Mouse (Mus musculus): ENCODE results near the gene Scpep1. TPM values are rescaled to one million over a fixed set of nuclear protein-coding genes. Genes with fewer than 3 reads are reported as not detected.
A peak's percentile ranks its signal among the peaks of the same experiment; 100 is the strongest.

The Scpep1 gene
- polyA plus RNA-seq, 1 experiment from 2014 or later = 63.5 TPM

DNA sequence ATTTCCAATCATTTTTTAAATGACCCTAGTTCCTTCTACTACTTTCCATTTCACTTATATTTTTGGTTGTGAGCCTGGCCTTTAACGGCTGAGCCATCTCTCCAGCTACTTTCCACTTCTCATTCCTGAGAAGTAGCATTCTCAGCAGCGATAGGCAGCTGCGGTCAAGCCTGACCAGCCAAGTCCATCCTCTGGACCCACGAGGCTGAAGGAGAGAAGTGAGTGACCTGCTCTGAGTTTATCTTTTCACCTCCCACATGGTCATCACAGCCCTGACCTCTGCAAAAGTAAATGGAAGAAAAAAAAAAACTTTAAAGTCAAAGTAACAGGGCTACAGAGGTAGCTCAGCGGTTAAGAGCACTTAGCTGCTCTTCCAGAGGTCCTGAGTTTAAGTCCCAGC, 28.7 kb downstream of the Scpep1 start:
- Histone ChIP-seq H3K9me3 (ENCODE audit: control insufficient read depth, low read length) (no peaks in the 10 kb centered on the region), H3K27me3 (ENCODE audit: control insufficient read depth, insufficient read depth, low read length) (no peaks in the 10 kb centered on the region), H3K4me1 (replicated peaks; ENCODE audit: control insufficient read depth, insufficient read depth, low read length) (no peaks in the 10 kb centered on the region), H3K4me2 (ENCODE audit: low read depth, low read length, severe bottlenecking) (no peak overlapping the region), H3K9ac (ENCODE audit: low read length) (no peak overlapping the region), H3K4me3 (ENCODE audit: low read depth, low read length) (no peak overlapping the region), H3K27ac (ENCODE audit: low read depth, low read length) (no peak overlapping the region), H3K36me3 (ENCODE audit: control insufficient read depth, insufficient read depth, low read length) (no peaks in the 10 kb centered on the region; the same call in 1 of the 2 replicates)
- ATAC-seq (replicated peaks; ENCODE audit: low FRiP score) = no peak
- 92% methylated on average over 5 of the region's 5 CpGs for WGBS
- no peak for DNase-seq (ENCODE audit: low spot score)

DNA sequence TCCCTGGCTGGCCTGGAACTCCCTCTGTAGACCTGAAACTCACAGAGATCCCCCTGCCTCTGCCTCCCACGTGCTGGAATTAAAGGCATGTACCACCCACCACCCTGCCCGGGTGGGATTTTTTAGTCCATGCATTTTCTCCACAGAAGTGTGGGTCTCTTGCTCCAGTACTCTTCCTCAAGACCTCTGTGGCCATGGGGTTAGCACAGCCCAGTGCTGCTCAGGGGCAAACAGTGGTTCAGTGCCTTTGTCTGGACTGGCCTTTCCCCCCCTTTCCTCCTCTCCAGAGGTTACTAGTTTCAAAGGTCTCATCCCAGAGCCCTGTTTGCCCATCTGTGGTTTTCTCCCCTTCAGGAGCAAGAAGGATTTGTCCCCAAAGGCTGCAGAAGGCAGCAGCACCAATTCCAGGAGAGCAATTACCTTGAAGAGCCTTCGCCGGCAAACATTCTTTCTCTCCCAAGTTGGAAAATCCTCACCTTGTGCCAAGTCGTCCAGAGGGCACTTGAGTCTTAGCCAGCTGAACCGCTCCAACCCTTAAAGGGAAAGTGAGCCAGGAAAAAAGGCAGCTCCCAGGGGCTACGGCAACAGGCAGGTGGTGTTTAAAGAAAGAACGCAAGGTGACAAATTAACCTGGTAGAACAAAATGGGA, 45.8 kb downstream of the Scpep1 start:
- no peaks in the 10 kb centered on the region for H3K27me3 ChIP-seq (ENCODE audit: control insufficient read depth, insufficient read depth, low read length)

DNA sequence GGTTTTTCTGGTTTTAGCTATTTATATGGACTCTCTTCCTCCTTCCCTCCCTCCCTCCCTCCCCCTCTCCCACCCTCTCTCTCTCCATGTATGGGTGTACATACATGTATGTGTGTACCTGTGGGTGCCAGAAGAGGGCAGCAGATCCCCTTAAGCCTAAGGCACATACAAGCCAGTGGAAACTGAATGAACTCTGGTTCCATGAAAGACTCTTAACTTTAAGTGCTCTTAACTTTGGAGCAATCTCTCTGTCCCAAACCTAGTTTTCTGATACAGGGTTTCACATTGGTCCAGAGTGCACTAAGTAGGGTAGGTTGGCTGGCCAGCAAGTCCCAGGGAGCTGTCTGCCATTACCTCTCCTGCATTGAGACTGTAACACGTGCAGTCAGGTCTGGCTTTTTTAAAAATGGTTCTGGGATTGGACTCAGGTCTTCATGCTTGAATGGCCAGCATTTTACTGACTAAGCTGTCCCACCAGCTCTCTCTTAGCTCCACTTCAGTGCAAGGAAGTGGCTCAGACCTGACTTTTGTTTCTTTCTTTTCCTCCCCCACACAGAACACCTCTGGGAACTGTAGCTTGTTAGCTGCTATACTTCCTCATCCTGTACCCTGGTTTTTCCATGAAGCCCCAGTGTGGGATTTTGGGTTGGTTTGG, 46.6 kb downstream of the Scpep1 start:
- DNase-seq (ENCODE audit: low spot score) (peak; percentile 68), ATAC-seq (replicated peaks; ENCODE audit: low FRiP score) (no peak)
- Histone ChIP-seq H3K36me3 (ENCODE audit: control insufficient read depth, insufficient read depth, low read length) (no peaks in the 10 kb centered on the region), H3K4me1 (replicated peaks; ENCODE audit: control insufficient read depth, insufficient read depth, low read length) (no peaks in the 10 kb centered on the region), H3K4me2 (ENCODE audit: low read depth, low read length, severe bottlenecking) (no peak overlapping the region), H3K27me3 (ENCODE audit: control insufficient read depth, insufficient read depth, low read length) (no peaks in the 10 kb centered on the region), H3K9me3 (ENCODE audit: control insufficient read depth, low read length) (no peaks in the 10 kb centered on the region; the same call in 1 of the 2 replicates), H3K4me3 (ENCODE audit: low read depth, low read length) (no peak overlapping the region), H3K9ac (ENCODE audit: low read length) (no peak overlapping the region), H3K27ac (ENCODE audit: low read depth, low read length) (no peak overlapping the region)
- WGBS = 92% methylated on average over 1 of the region's 1 CpGs

More for the DNA sequence above, 45.8 kb downstream of the Scpep1 start:
- Histone ChIP-seq H3K36me3 (ENCODE audit: control insufficient read depth, insufficient read depth, low read length) (no peaks in the 10 kb centered on the region), H3K4me1 (replicated peaks; ENCODE audit: control insufficient read depth, insufficient read depth, low read length) (no peaks in the 10 kb centered on the region), H3K4me3 (ENCODE audit: low read depth, low read length) (no peak overlapping the region), H3K27ac (ENCODE audit: low read depth, low read length) (no peak overlapping the region), H3K4me2 (ENCODE audit: low read depth, low read length, severe bottlenecking) (no peak overlapping the region), H3K9me3 (ENCODE audit: control insufficient read depth, low read length) (no peaks in the 10 kb centered on the region; the same call in 1 of the 2 replicates), H3K9ac (ENCODE audit: low read length) (no peak overlapping the region)
- no peak for DNase-seq (ENCODE audit: low spot score)
- 94% methylated on average over 8 of the region's 8 CpGs for WGBS
- no peak for ATAC-seq (replicated peaks; ENCODE audit: low FRiP score)

DNA sequence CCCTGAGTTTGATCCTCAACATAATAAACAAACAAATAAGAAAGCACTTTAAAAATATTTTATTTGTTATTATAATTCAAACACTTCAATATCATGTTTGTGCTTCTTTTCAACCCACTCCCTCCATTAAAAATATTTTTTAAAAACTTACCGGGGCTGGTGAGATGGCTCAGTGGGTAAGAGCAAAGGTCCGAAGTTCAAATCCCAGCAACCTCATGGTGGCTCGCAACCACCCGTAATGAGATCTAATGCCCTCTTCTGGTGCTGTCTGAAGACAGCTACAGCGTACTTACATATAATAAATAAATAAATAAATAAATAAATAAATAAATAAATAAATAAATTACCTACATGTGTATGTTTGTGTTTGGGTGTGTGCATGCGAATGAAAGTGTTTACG, 47.4 kb downstream of the Scpep1 start:
- Histone ChIP-seq H3K9ac (ENCODE audit: low read length) (no peak overlapping the region), H3K27me3 (ENCODE audit: control insufficient read depth, insufficient read depth, low read length) (no peaks in the 10 kb centered on the region), H3K9me3 (ENCODE audit: control insufficient read depth, low read length) (no peaks in the 10 kb centered on the region; the same call in 1 of the 2 replicates), H3K4me1 (replicated peaks; ENCODE audit: control insufficient read depth, insufficient read depth, low read length) (no peaks in the 10 kb centered on the region), H3K4me3 (ENCODE audit: low read depth, low read length) (no peak overlapping the region), H3K36me3 (ENCODE audit: control insufficient read depth, insufficient read depth, low read length) (no peaks in the 10 kb centered on the region), H3K27ac (ENCODE audit: low read depth, low read length) (no peak overlapping the region), H3K4me2 (ENCODE audit: low read depth, low read length, severe bottlenecking) (no peak overlapping the region)
- ATAC-seq (replicated peaks; ENCODE audit: low FRiP score) (no peak), DNase-seq (ENCODE audit: low spot score) (no peak)
- WGBS = 95% methylated on average over 7 of the region's 7 CpGs

DNA sequence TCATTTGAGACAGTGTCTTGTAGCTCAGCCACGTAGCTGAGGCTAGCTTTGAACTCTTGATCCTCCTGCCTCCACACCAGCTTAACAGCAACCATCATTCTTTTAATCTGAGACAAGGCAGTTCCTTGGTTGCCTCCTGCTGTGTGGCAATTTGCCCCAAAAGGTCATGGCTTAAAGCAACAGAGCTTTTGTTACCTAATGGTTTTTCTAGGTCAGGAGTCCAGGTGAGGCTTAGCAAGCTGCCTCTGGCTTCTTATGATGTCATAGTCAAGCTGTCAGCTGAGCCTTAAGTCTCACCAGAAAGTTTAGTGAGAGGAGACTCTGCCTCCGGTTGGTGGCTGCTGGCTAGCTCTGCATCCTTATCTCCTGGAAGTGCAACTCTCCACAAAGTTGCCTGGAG, 49.6 kb downstream of the Scpep1 start:
- no peaks in the 10 kb centered on the region; the same call in 1 of the 2 replicates for H3K9me3 ChIP-seq (ENCODE audit: control insufficient read depth, low read length)
- WGBS = 34% methylated on average over 2 of the region's 2 CpGs
- H3K4me2 ChIP-seq (ENCODE audit: low read depth, low read length, severe bottlenecking) = no peak overlapping the region
- ATAC-seq (replicated peaks; ENCODE audit: low FRiP score) (no peak), DNase-seq (ENCODE audit: low spot score) (no peak)
- no peaks in the 10 kb centered on the region for H3K36me3 ChIP-seq (ENCODE audit: control insufficient read depth, insufficient read depth, low read length)
- H3K4me1 ChIP-seq (replicated peaks; ENCODE audit: control insufficient read depth, insufficient read depth, low read length) = no peaks in the 10 kb centered on the region
- no peak overlapping the region for H3K9ac ChIP-seq (ENCODE audit: low read length)
- no peak overlapping the region for H3K27ac ChIP-seq (ENCODE audit: low read depth, low read length)
- no peak overlapping the region for H3K4me3 ChIP-seq (ENCODE audit: low read depth, low read length)
- H3K27me3 ChIP-seq (ENCODE audit: control insufficient read depth, insufficient read depth, low read length) = no peaks in the 10 kb centered on the region

DNA sequence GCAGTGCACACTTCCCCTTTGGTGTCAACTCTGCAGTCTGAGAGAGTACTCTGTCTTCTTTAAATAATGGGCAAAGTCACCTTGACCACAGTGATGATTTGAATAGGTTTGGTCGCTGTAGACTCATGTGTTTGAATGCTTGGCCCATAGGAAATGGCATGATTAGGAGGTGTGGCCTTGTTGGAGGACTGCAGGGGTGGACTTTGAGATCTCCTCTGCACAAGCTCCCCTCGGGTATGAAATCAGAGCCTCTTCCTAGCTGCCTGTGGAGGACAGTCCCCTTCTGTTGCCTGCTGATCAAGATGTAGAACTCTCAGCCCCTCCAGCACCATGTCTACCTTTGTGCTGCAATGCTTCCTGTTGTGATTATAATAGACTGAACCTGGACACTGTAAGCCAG, 51.2 kb downstream of the Scpep1 start:
- H3K27me3 ChIP-seq (ENCODE audit: control insufficient read depth, insufficient read depth, low read length) = no peaks in the 10 kb centered on the region
- H3K27ac ChIP-seq (ENCODE audit: low read depth, low read length) = no peak overlapping the region
- H3K4me2 ChIP-seq (ENCODE audit: low read depth, low read length, severe bottlenecking) = no peak overlapping the region
- H3K4me1 ChIP-seq (replicated peaks; ENCODE audit: control insufficient read depth, insufficient read depth, low read length) = no peaks in the 10 kb centered on the region
- no peaks in the 10 kb centered on the region for H3K9me3 ChIP-seq (ENCODE audit: control insufficient read depth, low read length)
- no peaks in the 10 kb centered on the region for H3K36me3 ChIP-seq (ENCODE audit: control insufficient read depth, insufficient read depth, low read length)
- H3K9ac ChIP-seq (ENCODE audit: low read length) = no peak overlapping the region
- DNase-seq (ENCODE audit: low spot score) (no peak), ATAC-seq (replicated peaks; ENCODE audit: low FRiP score) (no peak)
- WGBS = 63% methylated on average over 2 of the region's 2 CpGs
- H3K4me3 ChIP-seq (ENCODE audit: low read depth, low read length) = no peak overlapping the region

DNA sequence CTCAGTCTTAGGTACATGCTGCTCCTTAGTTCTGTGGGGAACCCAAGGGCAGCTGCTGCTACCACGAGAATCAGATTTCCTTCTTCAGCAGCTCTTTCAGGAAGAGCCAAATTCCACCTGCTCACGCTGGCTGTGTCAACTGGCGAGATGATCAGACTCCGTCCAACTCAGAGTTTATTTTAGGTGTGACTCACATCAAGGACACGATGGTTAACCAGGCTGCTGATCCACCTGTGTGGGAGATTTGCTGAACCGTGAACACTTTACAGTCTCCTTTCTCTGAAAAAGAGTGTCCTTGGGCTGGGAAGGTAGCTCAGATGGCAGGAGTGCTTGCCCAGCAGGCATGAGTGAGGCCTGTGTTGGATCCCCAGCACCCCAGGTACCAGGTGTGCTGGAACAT, 52.5 kb downstream of the Scpep1 start:
- ATAC-seq (replicated peaks; ENCODE audit: low FRiP score) (no peak), DNase-seq (ENCODE audit: low spot score) (no peak)
- no peak overlapping the region for H3K9ac ChIP-seq (ENCODE audit: low read length)
- no peak overlapping the region for H3K27ac ChIP-seq (ENCODE audit: low read depth, low read length)
- no peak overlapping the region for H3K4me3 ChIP-seq (ENCODE audit: low read depth, low read length)
- H3K4me2 ChIP-seq (ENCODE audit: low read depth, low read length, severe bottlenecking) = no peak overlapping the region
- H3K4me1 ChIP-seq (replicated peaks; ENCODE audit: control insufficient read depth, insufficient read depth, low read length) = no peaks in the 10 kb centered on the region
- no peaks in the 10 kb centered on the region for H3K27me3 ChIP-seq (ENCODE audit: control insufficient read depth, insufficient read depth, low read length)
- WGBS = 89% methylated on average over 6 of the region's 6 CpGs
- H3K36me3 ChIP-seq (ENCODE audit: control insufficient read depth, insufficient read depth, low read length) = no peaks in the 10 kb centered on the region
- no peaks in the 10 kb centered on the region for H3K9me3 ChIP-seq (ENCODE audit: control insufficient read depth, low read length)

DNA sequence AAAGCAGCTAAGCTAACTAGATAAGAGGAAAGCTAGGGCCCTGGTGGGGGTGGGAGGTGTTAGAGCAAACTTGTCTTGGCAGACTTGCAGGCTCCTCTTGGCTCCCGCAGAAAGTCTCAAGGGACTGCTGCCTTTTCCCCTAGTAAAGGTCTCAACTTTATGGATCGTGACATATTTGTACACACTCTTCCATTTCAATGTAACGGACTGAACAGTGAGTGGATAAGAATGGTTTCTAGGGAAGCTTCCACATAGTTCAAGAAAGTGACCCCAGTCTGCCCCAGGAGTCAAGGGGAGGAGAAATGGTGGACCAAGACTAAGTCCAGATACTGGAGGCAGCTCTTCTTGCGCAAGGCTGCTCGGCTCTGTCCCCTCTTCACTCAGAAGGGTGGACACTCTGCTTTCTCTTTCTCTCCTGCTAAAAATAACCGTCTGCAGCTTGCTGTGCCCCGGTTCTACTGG, 53.9 kb downstream of the Scpep1 start:
- H3K27me3 ChIP-seq (ENCODE audit: control insufficient read depth, insufficient read depth, low read length) = no peaks in the 10 kb centered on the region
- H3K4me3 ChIP-seq (ENCODE audit: low read depth, low read length) = no peak overlapping the region
- 89% methylated on average over 7 of the region's 7 CpGs for WGBS
- DNase-seq (ENCODE audit: low spot score) (no peak), ATAC-seq (replicated peaks; ENCODE audit: low FRiP score) (no peak)
- H3K4me2 ChIP-seq (ENCODE audit: low read depth, low read length, severe bottlenecking) = no peak overlapping the region
- H3K36me3 ChIP-seq (ENCODE audit: control insufficient read depth, insufficient read depth, low read length) = no peaks in the 10 kb centered on the region
- H3K9me3 ChIP-seq (ENCODE audit: control insufficient read depth, low read length) = no peaks in the 10 kb centered on the region
- H3K27ac ChIP-seq (ENCODE audit: low read depth, low read length) = no peak overlapping the region
- H3K9ac ChIP-seq (ENCODE audit: low read length) = no peak overlapping the region
- no peaks in the 10 kb centered on the region for H3K4me1 ChIP-seq (replicated peaks; ENCODE audit: control insufficient read depth, insufficient read depth, low read length)

DNA sequence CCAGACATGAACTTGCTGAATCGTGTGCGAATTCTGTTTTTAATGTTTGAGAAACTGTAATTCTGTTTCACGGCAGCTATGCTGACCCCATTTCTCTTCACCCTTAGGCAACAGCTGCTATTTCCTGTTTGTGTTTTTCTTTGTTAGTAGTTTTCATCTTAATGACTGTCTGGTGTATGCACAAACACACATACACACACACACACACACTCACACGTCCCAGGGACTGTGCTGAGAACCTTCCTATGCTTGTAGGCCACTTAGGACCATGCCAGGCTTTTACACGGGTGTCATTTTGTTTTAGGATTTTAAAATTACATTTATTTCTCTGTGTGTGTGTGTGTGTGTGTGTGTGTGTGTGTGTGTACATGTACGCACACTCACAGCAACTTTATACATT, 55.7 kb downstream of the Scpep1 start:
- H3K9me3 ChIP-seq (ENCODE audit: control insufficient read depth, low read length) = no peaks in the 10 kb centered on the region
- DNase-seq (ENCODE audit: low spot score) = no peak
- no peak for ATAC-seq (replicated peaks; ENCODE audit: low FRiP score)
- H3K9ac ChIP-seq (ENCODE audit: low read length) = no peak overlapping the region
- no peak overlapping the region for H3K4me3 ChIP-seq (ENCODE audit: low read depth, low read length)
- H3K27me3 ChIP-seq (ENCODE audit: control insufficient read depth, insufficient read depth, low read length) = no peaks in the 10 kb centered on the region
- no peak overlapping the region for H3K4me2 ChIP-seq (ENCODE audit: low read depth, low read length, severe bottlenecking)
- H3K27ac ChIP-seq (ENCODE audit: low read depth, low read length) = no peak overlapping the region
- H3K36me3 ChIP-seq (ENCODE audit: control insufficient read depth, insufficient read depth, low read length) = no peaks in the 10 kb centered on the region
- H3K4me1 ChIP-seq (replicated peaks; ENCODE audit: control insufficient read depth, insufficient read depth, low read length) = no peaks in the 10 kb centered on the region
- 92% methylated on average over 6 of the region's 6 CpGs for WGBS

All from forebrain, embryonic 11.5 days (tissue).